17 mouse cellular contexts compared by ENCODE assay signal in the genomic region with DNA sequence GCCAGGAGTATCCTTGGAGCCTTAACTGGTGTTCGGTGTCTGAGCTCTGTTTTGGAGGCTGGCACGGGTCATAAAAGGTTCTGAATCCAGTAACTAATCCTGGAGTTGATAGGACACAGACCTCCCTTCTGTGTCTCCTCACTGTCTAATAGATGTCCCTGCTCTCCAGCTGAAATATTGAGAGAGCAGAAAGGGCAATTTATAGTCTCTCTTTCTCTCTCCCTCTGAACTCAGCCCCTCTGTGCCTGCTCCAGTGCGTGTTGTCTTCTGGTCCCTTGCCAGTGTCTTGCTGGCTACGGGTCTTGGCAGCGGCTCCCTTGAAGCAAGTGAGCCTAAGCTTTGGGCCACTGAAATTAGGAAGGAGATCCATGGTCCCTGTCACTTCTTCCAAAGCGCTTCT. TPM values are rescaled to one million over a fixed set of nuclear protein-coding genes. Genes with fewer than 3 reads are reported as not detected.
DNase-seq lines count a peak whose midpoint lies in the region; ATAC-seq and TF ChIP-seq lines count a peak whose summit lies in the region.
"Had no signal": no experiment of that assay in that cellular context is flagged by ENCODE, and none has a peak within 500 bp of the region (broad histone marks: within the 10 kb centered on the region; RNA-seq: fewer than 3 reads in every experiment).

No protein-coding gene starts in this region.

- ATAC-seq in intestine, embryonic 15.5 days: no peak
- ATAC-seq in intestine, postnatal 0 days: no peak
- no peak for ATAC-seq in stomach, embryonic 14.5 days (ENCODE audit: insufficient number of reproducible peaks, insufficient read depth, low FRiP score, low read depth)
- ATAC-seq in stomach, postnatal 0 days (ENCODE audit: low FRiP score, low TSS enrichment): no peak
- no peak for ATAC-seq in stomach, embryonic 16.5 days (ENCODE audit: insufficient read depth, low FRiP score)
- no peak for ATAC-seq in erythroblast, adult 5-6 weeks (replicated peaks; ENCODE audit: low FRiP score, poor library complexity, severe bottlenecking)
- ATAC-seq: hindbrain, postnatal 0 days had no signal

- no peak for TF ChIP-seq EP300 in stomach, postnatal 0 days (optimal IDR thresholded peaks at IDR 0.05)

- H3K9ac ChIP-seq in intestine, embryonic 15.5 days: 0 out of 2 replicates have a peak overlapping the region, but pooled peaks have one; percentile 20
- no peak overlapping the region for H3K9ac ChIP-seq in intestine, postnatal 0 days (ENCODE audit: low read depth, low read length)
- H3K9ac ChIP-seq in stomach, embryonic 14.5 days (replicated peaks; ENCODE audit: low read depth, low read length): no peak overlapping the region
- no peak overlapping the region for H3K9ac ChIP-seq in stomach, postnatal 0 days (ENCODE audit: low read length)
- H3K9ac ChIP-seq in stomach, embryonic 16.5 days (ENCODE audit: low read length): peak overlapping the region; percentile 26; the same call in 1 of the 2 replicates
- H3K9ac ChIP-seq: liver, embryonic 14.5 days had no signal

- H3K27ac ChIP-seq in intestine, embryonic 15.5 days: no peak overlapping the region
- H3K27ac ChIP-seq in intestine, postnatal 0 days (ENCODE audit: low read depth, low read length): no peak overlapping the region
- peak overlapping the region; percentile 6; the same call in 1 of the 2 replicates for H3K27ac ChIP-seq in stomach, embryonic 14.5 days (ENCODE audit: low read length)
- no peak overlapping the region for H3K27ac ChIP-seq in stomach, postnatal 0 days (replicated peaks)
- H3K27ac ChIP-seq in stomach, embryonic 16.5 days (ENCODE audit: low read length): peak overlapping the region; percentile 14; the same call in 1 of the 2 replicates
- H3K27ac ChIP-seq: hindbrain, postnatal 0 days; limb, embryonic 10.5 days; liver, embryonic 14.5 days had no signal

- H3K36me3 ChIP-seq in intestine, embryonic 15.5 days: peaks cover 14% of the 10 kb centered on the region
- peaks cover 29% of the 10 kb centered on the region for H3K36me3 ChIP-seq in intestine, postnatal 0 days (ENCODE audit: control insufficient read depth, insufficient read depth)
- peaks cover 25% of the 10 kb centered on the region for H3K36me3 ChIP-seq in stomach, embryonic 14.5 days (ENCODE audit: control insufficient read depth, insufficient read depth, low read length)
- H3K36me3 ChIP-seq in stomach, postnatal 0 days (ENCODE audit: control insufficient read depth, insufficient read depth, low read length): 0 out of 2 replicates have a peak, but pooled peaks cover 3% of the 10 kb centered on the region
- peaks cover 14% of the 10 kb centered on the region for H3K36me3 ChIP-seq in stomach, embryonic 16.5 days (ENCODE audit: control insufficient read depth, insufficient read depth, low read length)

- H3K9me3 ChIP-seq in intestine, embryonic 15.5 days: no peaks in the 10 kb centered on the region
- no peaks in the 10 kb centered on the region for H3K9me3 ChIP-seq in intestine, postnatal 0 days (ENCODE audit: control insufficient read depth)
- H3K9me3 ChIP-seq in stomach, embryonic 14.5 days (ENCODE audit: control insufficient read depth, low read depth, low read length): no peaks in the 10 kb centered on the region
- no peaks in the 10 kb centered on the region for H3K9me3 ChIP-seq in stomach, postnatal 0 days (ENCODE audit: control insufficient read depth, low read length)
- no peaks in the 10 kb centered on the region for H3K9me3 ChIP-seq in stomach, embryonic 16.5 days (replicated peaks; ENCODE audit: control insufficient read depth, low read length)
- H3K9me3 ChIP-seq: limb, embryonic 10.5 days had no signal

- 45% methylated on average over 6 of the region's 6 CpGs for WGBS in intestine, embryonic 15.5 days
- WGBS in intestine, postnatal 0 days: 63% methylated on average over 6 of the region's 6 CpGs
- WGBS in stomach, embryonic 14.5 days: 63% methylated on average over 6 of the region's 6 CpGs
- WGBS in stomach, postnatal 0 days: 56% methylated on average over 6 of the region's 6 CpGs
- 52% methylated on average over 6 of the region's 6 CpGs for WGBS in stomach, embryonic 16.5 days

- no peaks in the 10 kb centered on the region for H3K27me3 ChIP-seq in intestine, embryonic 15.5 days (replicated peaks)
- no peaks in the 10 kb centered on the region for H3K27me3 ChIP-seq in intestine, postnatal 0 days (replicated peaks; ENCODE audit: control insufficient read depth, insufficient read depth, low read length)
- no peaks in the 10 kb centered on the region for H3K27me3 ChIP-seq in stomach, embryonic 14.5 days (ENCODE audit: control insufficient read depth, insufficient read depth, low read length)
- H3K27me3 ChIP-seq in stomach, postnatal 0 days (ENCODE audit: control insufficient read depth, insufficient read depth, low read length): no peaks in the 10 kb centered on the region
- H3K27me3 ChIP-seq in stomach, embryonic 16.5 days (ENCODE audit: control insufficient read depth, insufficient read depth, low read length): no peaks in the 10 kb centered on the region

- DNase-seq in adrenal gland, postnatal 10 days: peak; percentile 69
- DNase-seq in adrenal gland, postnatal 4 days (ENCODE audit: low spot score in 2 of 2): no peak
- DNase-seq in stomach, postnatal 0 days (ENCODE audit: low spot score): no peak
- DNase-seq: cerebellum, adult 11-12 months; embryo, embryonic 11 days; heart, postnatal 14 days; layer of hippocampus, adult 9-11 months had no signal

- H3K4me1 ChIP-seq in intestine, embryonic 15.5 days (replicated peaks): peaks cover 13% of the 10 kb centered on the region; the same call in 1 of the 2 replicates
- peaks cover 5% of the 10 kb centered on the region; the same call in 1 of the 2 replicates for H3K4me1 ChIP-seq in intestine, postnatal 0 days (replicated peaks; ENCODE audit: control insufficient read depth, insufficient read depth, low read length)
- peaks cover 6% of the 10 kb centered on the region; the same call in 1 of the 2 replicates for H3K4me1 ChIP-seq in stomach, embryonic 14.5 days (ENCODE audit: control insufficient read depth, insufficient read depth, low read length)
- H3K4me1 ChIP-seq in stomach, postnatal 0 days (replicated peaks; ENCODE audit: control insufficient read depth, insufficient read depth): no peaks in the 10 kb centered on the region
- H3K4me1 ChIP-seq in stomach, embryonic 16.5 days (ENCODE audit: control insufficient read depth, insufficient read depth, low read length): peaks cover 10% of the 10 kb centered on the region

- no peak overlapping the region for H3K4me3 ChIP-seq in intestine, embryonic 15.5 days (replicated peaks)
- no peak overlapping the region for H3K4me3 ChIP-seq in intestine, postnatal 0 days (ENCODE audit: low read depth, low read length)
- H3K4me3 ChIP-seq in stomach, embryonic 14.5 days (ENCODE audit: low read depth, low read length): no peak overlapping the region
- H3K4me3 ChIP-seq in stomach, postnatal 0 days (ENCODE audit: low read depth, low read length): no peak overlapping the region
- no peak overlapping the region for H3K4me3 ChIP-seq in stomach, embryonic 16.5 days (replicated peaks; ENCODE audit: low read length)
- H3K4me3 ChIP-seq: limb, embryonic 10.5 days had no signal

- H3K4me2 ChIP-seq in intestine, embryonic 15.5 days (replicated peaks): no peak overlapping the region
- no peak overlapping the region for H3K4me2 ChIP-seq in intestine, postnatal 0 days (replicated peaks; ENCODE audit: low read depth)
- H3K4me2 ChIP-seq in stomach, embryonic 14.5 days (replicated peaks; ENCODE audit: low read depth, low read length): no peak overlapping the region
- no peak overlapping the region for H3K4me2 ChIP-seq in stomach, postnatal 0 days (replicated peaks; ENCODE audit: low read depth)
- H3K4me2 ChIP-seq in stomach, embryonic 16.5 days (ENCODE audit: low read depth, low read length): no peak overlapping the region

- no peak for TF ChIP-seq CTCF in intestine, postnatal 0 days (IDR thresholded peaks at IDR 0.05; ENCODE audit: low read depth)
- no peak for TF ChIP-seq CTCF in stomach, postnatal 0 days (IDR thresholded peaks at IDR 0.05; ENCODE audit: low read depth)

RNA-seq across cellular contexts. Expression of gene Pdp2, which starts 6.4 kb away (rescaled TPM):
- total RNA-seq in adrenal gland, postnatal 10 days (2021): 10 to 100 TPM; 25.1 to 32.4 TPM
- total RNA-seq in adrenal gland, postnatal 4 days (2021): 10 to 100 TPM; 17.0 to 17.6 TPM
- polyA plus RNA-seq in intestine, embryonic 15.5 days (2015; fragmentation: Nextera tagmentation; extraction: Ambion mirVana): 16.1 and 17.0 TPM in 2 replicates
- 12.2 and 15.2 TPM in 2 replicates for polyA plus RNA-seq in intestine, postnatal 0 days (2015; fragmentation: Nextera tagmentation; extraction: Ambion mirVana)
- 13.7 and 14.3 TPM in 2 replicates for polyA plus RNA-seq in stomach, embryonic 14.5 days (2014; fragmentation: Nextera tagmentation; extraction: Ambion mirVana)
- polyA plus RNA-seq in stomach, postnatal 0 days (2015; fragmentation: Nextera tagmentation; extraction: Ambion mirVana): 5.5 and 6.2 TPM in 2 replicates
- 13.3 and 14.1 TPM in 2 replicates for polyA plus RNA-seq in stomach, embryonic 16.5 days (2015; fragmentation: Nextera tagmentation; extraction: Ambion mirVana)
- total RNA-seq in erythroblast, adult 5-6 weeks (2015; ENCODE audit: low replicate concordance): 0.38 and 1.7 TPM in 2 replicates
- 0.98 and 1.3 TPM in 2 replicates for total RNA-seq in erythroblast, adult 5-6 weeks (2017; ENCODE audit: low replicate concordance)

RNA-seq across cellular contexts. Expression of gene Cdh16, which starts 26.5 kb away (rescaled TPM):
- under 1 TPM; 0.12 to 0.66 TPM for total RNA-seq in adrenal gland, postnatal 10 days (2021)
- total RNA-seq in adrenal gland, postnatal 4 days (2021): 10 to 100 TPM in 1 of 2 experiments, 1 to 10 TPM in 1; 2.1 to 83.8 TPM
- polyA plus RNA-seq in intestine, embryonic 15.5 days (2015; fragmentation: Nextera tagmentation; extraction: Ambion mirVana): 0.56 and 0.79 TPM in 2 replicates
- polyA plus RNA-seq in intestine, postnatal 0 days (2015; fragmentation: Nextera tagmentation; extraction: Ambion mirVana): not detected in 2 replicates
- 4.9 and 6.0 TPM in 2 replicates for polyA plus RNA-seq in stomach, embryonic 14.5 days (2014; fragmentation: Nextera tagmentation; extraction: Ambion mirVana)
- polyA plus RNA-seq in stomach, postnatal 0 days (2015; fragmentation: Nextera tagmentation; extraction: Ambion mirVana): 0.30 TPM in 2 replicates
- 1.6 and 2.0 TPM in 2 replicates for polyA plus RNA-seq in stomach, embryonic 16.5 days (2015; fragmentation: Nextera tagmentation; extraction: Ambion mirVana)
- total RNA-seq in erythroblast, adult 5-6 weeks (2015; ENCODE audit: low replicate concordance): not detected in 2 replicates
- not detected in 2 replicates for total RNA-seq in erythroblast, adult 5-6 weeks (2017; ENCODE audit: low replicate concordance)
- total RNA-seq: hindbrain, postnatal 0 days; megakaryocyte progenitor cell, adult 5-6 weeks had no signal
- polyA plus RNA-seq: hindbrain, postnatal 0 days; limb, embryonic 10.5 days; neural tube, embryonic 14.5 days had no signal

RNA-seq across cellular contexts. Expression of gene Rrad, which starts 33.5 kb away (rescaled TPM):
- 1 to 10 TPM; 5.6 to 9.1 TPM for total RNA-seq in adrenal gland, postnatal 10 days (2021)
- total RNA-seq in adrenal gland, postnatal 4 days (2021): 1 to 10 TPM; 6.0 to 6.7 TPM
- 4.6 and 4.8 TPM in 2 replicates for polyA plus RNA-seq in intestine, embryonic 15.5 days (2015; fragmentation: Nextera tagmentation; extraction: Ambion mirVana)
- 5.8 and 6.1 TPM in 2 replicates for polyA plus RNA-seq in intestine, postnatal 0 days (2015; fragmentation: Nextera tagmentation; extraction: Ambion mirVana)
- 7.9 and 8.2 TPM in 2 replicates for polyA plus RNA-seq in stomach, embryonic 14.5 days (2014; fragmentation: Nextera tagmentation; extraction: Ambion mirVana)
- 10.3 and 12.8 TPM in 2 replicates for polyA plus RNA-seq in stomach, postnatal 0 days (2015; fragmentation: Nextera tagmentation; extraction: Ambion mirVana)
- 9.2 and 14.4 TPM in 2 replicates for polyA plus RNA-seq in stomach, embryonic 16.5 days (2015; fragmentation: Nextera tagmentation; extraction: Ambion mirVana)
- not detected in 2 replicates for total RNA-seq in erythroblast, adult 5-6 weeks (2015; ENCODE audit: low replicate concordance)
- not detected in 2 replicates for total RNA-seq in erythroblast, adult 5-6 weeks (2017; ENCODE audit: low replicate concordance)

RNA-seq across cellular contexts. Expression of gene Ciao2b, which starts 44.1 kb away (rescaled TPM):
- 10 to 100 TPM; 41.0 to 41.3 TPM for total RNA-seq in adrenal gland, postnatal 10 days (2021)
- 10 to 100 TPM; 32.4 to 36.2 TPM for total RNA-seq in adrenal gland, postnatal 4 days (2021)
- polyA plus RNA-seq in intestine, embryonic 15.5 days (2015; fragmentation: Nextera tagmentation; extraction: Ambion mirVana): 93.2 and 101 TPM in 2 replicates
- 59.1 and 60.6 TPM in 2 replicates for polyA plus RNA-seq in intestine, postnatal 0 days (2015; fragmentation: Nextera tagmentation; extraction: Ambion mirVana)
- polyA plus RNA-seq in stomach, embryonic 14.5 days (2014; fragmentation: Nextera tagmentation; extraction: Ambion mirVana): 89.7 and 94.1 TPM in 2 replicates
- 71.2 and 76.1 TPM in 2 replicates for polyA plus RNA-seq in stomach, postnatal 0 days (2015; fragmentation: Nextera tagmentation; extraction: Ambion mirVana)
- polyA plus RNA-seq in stomach, embryonic 16.5 days (2015; fragmentation: Nextera tagmentation; extraction: Ambion mirVana): 92.6 and 93.6 TPM in 2 replicates
- total RNA-seq in erythroblast, adult 5-6 weeks (2015; ENCODE audit: low replicate concordance): 1.5 and 5.2 TPM in 2 replicates
- total RNA-seq in erythroblast, adult 5-6 weeks (2017; ENCODE audit: low replicate concordance): 6.0 and 15.1 TPM in 2 replicates

Comparison
In these comparisons a context has a peak if more than half of its experiments do, and no peak if none do; other contexts are left out.
1. H3K27ac ChIP-seq: peak in stomach, embryonic 14.5 days (single experiment) and stomach, embryonic 16.5 days (single experiment); none in intestine, embryonic 15.5 days (single experiment), intestine, postnatal 0 days (single experiment) and stomach, postnatal 0 days (single experiment).
2. H3K9ac ChIP-seq: peak in intestine, embryonic 15.5 days (single experiment) and stomach, embryonic 16.5 days (single experiment); none in intestine, postnatal 0 days (single experiment), stomach, embryonic 14.5 days (single experiment) and stomach, postnatal 0 days (single experiment).